Mouse (Mus musculus) small intestine, adult 2 months (tissue): ENCODE measurements around the gene Cox15.

Experiments used
- CTCF ChIP-seq: fragments of 200-500 bp; IDR thresholded peaks from 2 replicates; pipeline ENCODE4 v1.5.1; 2012; ENCODE audit warnings: low read depth, mild to moderate bottlenecking, control low read depth, inconsistent platforms, low read length, moderate library complexity, mixed read lengths; ENCODE audit not compliant: insufficient replicate concordance, insufficient read length; ENCODE audit errors: extremely low read depth
- POLR2A ChIP-seq: fragments of 200-500 bp; IDR thresholded peaks from 2 replicates; pipeline ENCODE4 v1.6.1; 2012; ENCODE audit warnings: low read depth, mild to moderate bottlenecking, control low read depth, inconsistent platforms, low read length, moderate library complexity

GRCm38 (mm10) chr19:43760504-43760903, 7.7 kb upstream of the Cox15 start:
- TF ChIP-seq POLR2A (no peak), CTCF (no peak)
